8 mouse cellular contexts compared by ENCODE assay signal in genomic region chr17:24163176-24163962, GRCm38 (mm10). TPM values are rescaled to one million over a fixed set of nuclear protein-coding genes. Genes with fewer than 3 reads are reported as not detected.
DNase-seq lines count a peak whose midpoint lies in the region; ATAC-seq and TF ChIP-seq lines count a peak whose summit lies in the region.

TSS of gene Amdhd2 (minus strand) at chr17:24163766.

- H3K9me3 ChIP-seq in kidney, embryonic 14.5 days (ENCODE audit: control insufficient read depth, low read length): no peaks in the 10 kb centered on the region
- H3K9me3 ChIP-seq in limb, embryonic 15.5 days: no peaks in the 10 kb centered on the region

- TF ChIP-seq POLR2A in bone marrow macrophage, adult 2 months (IDR thresholded peaks at IDR 0.05; ENCODE audit: borderline replicate concordance, low read depth, low read length): no peak
- peak; percentile 72 for TF ChIP-seq POLR2A in embryonic fibroblast, embryonic 13.5 days (IDR thresholded peaks at IDR 0.05; ENCODE audit: low read depth, low read length)

- peak; percentile 94 for DNase-seq in A20 (ENCODE audit: low read depth, low spot score)
- DNase-seq in heart, adult 9 months (ENCODE audit: low spot score in 2 of 2): peak; percentile 96 to 97
- peak; percentile 92 to 93 for DNase-seq in monocyte, adult 2 months (ENCODE audit: low read depth in 1 of 2, low spot score in 2 of 2)
- peak; percentile 91 to 93 for DNase-seq in spleen, postnatal 36 days (ENCODE audit: low spot score in 2 of 2)

- H3K27me3 ChIP-seq in kidney, embryonic 14.5 days (ENCODE audit: control insufficient read depth, insufficient read depth, low read length): no peaks in the 10 kb centered on the region
- no peaks in the 10 kb centered on the region for H3K27me3 ChIP-seq in limb, embryonic 15.5 days

- no peak for TF ChIP-seq CTCF in bone marrow macrophage, adult 2 months (IDR thresholded peaks at IDR 0.05; ENCODE audit: low read depth, low read length)
- no peak for TF ChIP-seq CTCF in embryonic fibroblast, embryonic 13.5 days (IDR thresholded peaks at IDR 0.05; ENCODE audit: borderline replicate concordance, insufficient read depth, low read length)

- ATAC-seq in kidney, embryonic 14.5 days (ENCODE audit: low FRiP score, low TSS enrichment): peak; percentile 91
- peak; percentile 89 for ATAC-seq in limb, embryonic 15.5 days (ENCODE audit: insufficient number of reproducible peaks, low FRiP score, low TSS enrichment, low read depth)

- peak within 1 kb of the TSS; percentile 79 for H3K4me2 ChIP-seq in kidney, embryonic 14.5 days (replicated peaks; ENCODE audit: low read depth, low read length)
- H3K4me2 ChIP-seq in limb, embryonic 15.5 days: peak within 1 kb of the TSS; percentile 95

- under 1% methylated on average over 47 of the region's 47 CpGs for WGBS in kidney, embryonic 14.5 days
- under 1% methylated on average over 47 of the region's 47 CpGs for whole genome bisulfite sequencing in limb, embryonic 15.5 days

- H3K9ac ChIP-seq in kidney, embryonic 14.5 days (ENCODE audit: low read depth, low read length): peak within 1 kb of the TSS; percentile 74
- H3K9ac ChIP-seq in limb, embryonic 15.5 days: peak within 1 kb of the TSS; percentile 81

- peaks cover 25% of the 10 kb centered on the region for H3K36me3 ChIP-seq in kidney, embryonic 14.5 days (ENCODE audit: control insufficient read depth, insufficient read depth, low read length)
- H3K36me3 ChIP-seq in limb, embryonic 15.5 days: peaks cover 30% of the 10 kb centered on the region

- peak within 1 kb of the TSS; percentile 66 for H3K4me3 ChIP-seq in bone marrow macrophage, adult 2 months (ENCODE audit: insufficient read depth, low read length)
- peak within 1 kb of the TSS; percentile 67 for H3K4me3 ChIP-seq in embryonic fibroblast, embryonic 13.5 days (ENCODE audit: insufficient read depth, low read length)
- peak within 1 kb of the TSS; percentile 84 for H3K4me3 ChIP-seq in kidney, embryonic 14.5 days (ENCODE audit: low read length)
- peak within 1 kb of the TSS; percentile 75 for H3K4me3 ChIP-seq in limb, embryonic 15.5 days

- peak within 1 kb of the TSS; percentile 95 for H3K27ac ChIP-seq in bone marrow macrophage, adult 2 months (ENCODE audit: insufficient read depth, low read depth, low read length)
- H3K27ac ChIP-seq in embryonic fibroblast, embryonic 13.5 days (ENCODE audit: insufficient read depth, low read length): peak within 1 kb of the TSS; percentile 80
- H3K27ac ChIP-seq in kidney, embryonic 14.5 days (ENCODE audit: low read depth, low read length): peak within 1 kb of the TSS; percentile 74
- H3K27ac ChIP-seq in limb, embryonic 15.5 days: peak within 1 kb of the TSS; percentile 86

- H3K4me1 ChIP-seq in bone marrow macrophage, adult 2 months (ENCODE audit: control insufficient read depth, insufficient read depth, low read length): peaks cover 52% of the 10 kb centered on the region
- H3K4me1 ChIP-seq in embryonic fibroblast, embryonic 13.5 days (ENCODE audit: control insufficient read depth, insufficient read depth, low read length): peaks cover 12% of the 10 kb centered on the region
- H3K4me1 ChIP-seq in kidney, embryonic 14.5 days (ENCODE audit: control insufficient read depth, insufficient read depth, low read length): peaks cover 15% of the 10 kb centered on the region
- peaks cover 33% of the 10 kb centered on the region for H3K4me1 ChIP-seq in limb, embryonic 15.5 days

RNA-seq across cellular contexts. Expression of gene Amdhd2, which starts in this region (rescaled TPM):
- polyA plus RNA-seq in bone marrow macrophage, adult 2 months (2012; ENCODE audit: insufficient read depth, insufficient read length, missing spikeins): 89.6 and 118 TPM in 2 replicates
- 26.6 and 31.7 TPM in 2 replicates for polyA plus RNA-seq in embryonic fibroblast, embryonic 13.5 days (2011; ENCODE audit: insufficient read length, low read depth, missing spikeins)
- 33.0 and 37.5 TPM in 2 replicates for polyA plus RNA-seq in kidney, embryonic 14.5 days (2014; fragmentation: Nextera tagmentation; extraction: Ambion mirVana)
- 30.0 and 30.7 TPM in 2 replicates for polyA plus RNA-seq in limb, embryonic 15.5 days (2015; fragmentation: Nextera tagmentation; extraction: Ambion mirVana)

Comparison
In these comparisons a context has a peak if more than half of its experiments do, and no peak if none do; other contexts are left out.
1. Peak in every context shown above with its lines: DNase-seq, ATAC-seq, H3K4me3 ChIP-seq and H3K27ac ChIP-seq.